Mouse (Mus musculus): Measurements from ENCODE around the gene Rtcb.

DNA sequence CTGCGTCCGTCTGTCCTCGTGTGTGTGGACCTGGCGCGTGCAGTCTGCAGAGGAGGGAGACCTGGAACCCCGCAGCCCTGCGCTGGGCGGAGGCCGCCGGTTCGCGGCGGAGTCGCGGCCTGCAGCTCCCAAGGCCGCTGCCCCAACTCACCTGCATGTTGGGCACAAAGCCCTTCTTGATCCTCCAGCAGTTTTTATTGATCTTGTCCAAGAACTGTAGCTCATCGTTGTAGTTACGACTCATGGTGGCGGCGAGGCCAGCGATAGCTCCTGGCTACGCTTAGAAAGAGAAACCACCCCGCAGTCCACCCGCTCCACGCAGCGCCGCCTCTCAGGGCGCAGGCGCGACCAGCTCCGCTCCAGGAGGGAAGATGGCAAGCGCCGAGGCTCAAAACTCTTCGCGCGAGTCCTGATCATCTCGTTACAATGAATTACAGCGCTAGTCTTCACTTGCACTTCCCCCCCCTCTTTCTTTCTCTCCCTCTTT, at the start of gene Rtcb:
- TF ChIP-seq CTCF (IDR thresholded peaks at IDR 0.05; ENCODE audit: borderline replicate concordance, extremely low read depth, insufficient read depth, insufficient read length) (no peak), POLR2A (IDR thresholded peaks at IDR 0.05; ENCODE audit: borderline replicate concordance, extremely low read depth, insufficient read depth, insufficient read length, poor library complexity, severe bottlenecking) (peak; percentile 60; the same call in 1 of the 2 replicates)

All from brain, embryonic 14.5 days (tissue).